Mouse (Mus musculus) layer of hippocampus, postnatal 36 days (tissue): ENCODE results near the gene Olfr1188. TPM values are rescaled to one million over a fixed set of nuclear protein-coding genes. Genes with fewer than 3 reads are reported as not detected.
"Not testable (repeated sequence)": the region's sequence is repeated elsewhere in the genome, so short reads cannot be mapped to it uniquely, and the experiment has no call there.

Experiments
- DNase-seq, 2 experiments: peaks; one replicate each; pipeline ENCODE4 v3.0.0; 2022
- total RNA-seq, 2 experiments: library from RNA; stranded (reverse); gene quantifications; 2 replicates each; pipeline ENCODE4 v1.2.3; 2021

Olfr1188 gene
- total RNA-seq, result not detected

GRCm38 (mm10) chr2:88556635-88557034 is at the start of gene Olfr1188:
TSS of gene Olfr1188 (plus strand) at chr2:88556935.
- DNase-seq, result no peak

- no peak for DNase-seq
These were observed 38.5 kb upstream of the Olfr1188 start, which contains the start of gene Olfr1186 for GRCm38 (mm10) chr2:88518251-88518650. TSS of gene Olfr1186 (plus strand) at chr2:88518551.

- DNase-seq, result no peak
These were observed 31.0 kb upstream of the Olfr1188 start for GRCm38 (mm10) chr2:88525720-88526119.

DNA sequence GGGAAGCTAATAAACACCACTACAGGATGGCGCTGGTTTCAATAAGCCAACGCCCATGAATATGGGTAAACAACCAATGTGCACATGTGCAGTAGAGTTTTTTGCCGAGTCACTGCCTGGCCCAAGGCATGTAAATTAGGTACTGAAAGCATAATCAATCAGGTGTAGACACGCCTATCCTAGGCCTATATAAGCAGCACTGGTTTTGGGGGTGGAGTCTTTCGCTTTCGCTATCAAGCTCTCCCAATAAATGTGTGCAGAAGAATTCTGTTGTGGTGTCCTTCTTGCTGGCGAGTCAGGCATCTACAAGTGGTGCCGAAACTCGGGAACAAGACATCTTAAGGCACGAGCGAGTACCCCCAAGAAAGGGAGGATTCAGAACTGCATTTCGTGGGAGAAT is 16.0 kb downstream of the Olfr1188 start:
- DNase-seq, result not testable (repeated sequence)

DNA sequence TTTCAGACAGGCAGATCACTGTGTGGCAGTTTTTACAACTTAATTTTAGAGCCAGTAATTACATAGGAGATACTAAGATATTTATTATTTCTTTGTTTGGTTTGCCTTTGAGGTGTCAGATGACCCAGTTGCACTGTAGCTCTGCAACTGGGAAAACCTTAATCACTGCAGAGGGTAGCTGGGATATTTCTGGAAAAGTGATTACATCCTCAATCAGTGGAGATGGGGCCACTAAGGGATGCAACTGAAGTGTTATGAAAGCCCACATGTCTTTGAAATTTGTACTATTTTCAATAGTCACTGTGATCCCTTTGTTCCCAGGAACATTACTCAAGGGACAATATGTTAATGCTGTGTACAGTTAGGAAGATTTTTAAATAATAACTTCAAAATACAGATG is 29.4 kb downstream of the Olfr1188 start, which contains the start of gene Olfr1189:
Gene Olfr1189, plus strand, starts transcription at position 301 of the 400 bp plus-strand sequence.
- DNase-seq, result no peak

Other genes starting within 250 kb of the Olfr1188 start
- not detected for gene Olfr1174-ps, start 241.8 kb upstream of the Olfr1188 start, total RNA-seq
- gene Olfr1175-ps, start 229.7 kb upstream of the Olfr1188 start, total RNA-seq, result not detected
- not detected for gene Olfr1176, start 220.2 kb upstream of the Olfr1188 start, total RNA-seq
- gene Olfr1177-ps, start 210.4 kb upstream of the Olfr1188 start, total RNA-seq, result not detected
- not detected for gene Olfr1178, start 169.9 kb upstream of the Olfr1188 start, total RNA-seq
- gene Olfr1179, start 150.5 kb upstream of the Olfr1188 start, total RNA-seq, result not detected
- gene Olfr1180, start 137.8 kb upstream of the Olfr1188 start, total RNA-seq, result not detected
- not detected for gene Olfr1181, start 130.8 kb upstream of the Olfr1188 start, total RNA-seq
- not detected for gene Gm13757, start 107.8 kb upstream of the Olfr1188 start, total RNA-seq
- not detected for gene Olfr1183, start 102.1 kb upstream of the Olfr1188 start, total RNA-seq
- gene Olfr1184, start 73.3 kb upstream of the Olfr1188 start, total RNA-seq, result not detected
- not detected for gene Olfr1185-ps1, start 63.6 kb upstream of the Olfr1188 start, total RNA-seq
- gene Olfr1186, start 38.4 kb upstream of the Olfr1188 start, total RNA-seq, result not detected
- gene Olfr1189, start 29.5 kb downstream of the Olfr1188 start, total RNA-seq, result not detected
- gene Olfr1191-ps1, start 83.6 kb downstream of the Olfr1188 start, total RNA-seq, result not detected
- not detected for gene Olfr1192-ps1, start 91.6 kb downstream of the Olfr1188 start, total RNA-seq
- gene Olfr1193, start 118.7 kb downstream of the Olfr1188 start, total RNA-seq, result not detected
- not detected for gene Olfr1195, start 132.3 kb downstream of the Olfr1188 start, total RNA-seq
- gene Olfr1196, start 147.7 kb downstream of the Olfr1188 start, total RNA-seq, result not detected
- gene Olfr1197, start 175.4 kb downstream of the Olfr1188 start, total RNA-seq, result not detected
- not detected for gene Olfr1198, start 194.4 kb downstream of the Olfr1188 start, total RNA-seq
- not detected for gene Olfr1199, start 203.5 kb downstream of the Olfr1188 start, total RNA-seq
- gene Olfr1200, start 213.6 kb downstream of the Olfr1188 start, total RNA-seq, result not detected
- gene Olfr1201, start 236.1 kb downstream of the Olfr1188 start, total RNA-seq, result not detected